Mouse (Mus musculus) splenic B cell, adult 2 months (primary cell): Measurements from ENCODE around the gene Sez6.

ENCODE experiments used
- DNase-seq: peaks from one replicate; pipeline ENCODE4 v3.0.0-alpha.2; 2011; ENCODE audit warnings: low read depth, low spot score
- H3K27me3 ChIP-seq: 2 replicates; pipeline ENCODE4 v1.6.1; 2012; ENCODE audit warnings: mild to moderate bottlenecking, low read length, moderate library complexity, mixed read lengths; ENCODE audit not compliant: control insufficient read depth, poor library complexity, insufficient read depth, severe bottlenecking
- H3K36me3 ChIP-seq: 2 replicates; pipeline ENCODE4 v1.6.1; 2012; ENCODE audit warnings: mild to moderate bottlenecking, low read length, moderate library complexity, mixed read lengths; ENCODE audit not compliant: control insufficient read depth, poor library complexity, insufficient read depth, severe bottlenecking

Gene Sez6

DNA sequence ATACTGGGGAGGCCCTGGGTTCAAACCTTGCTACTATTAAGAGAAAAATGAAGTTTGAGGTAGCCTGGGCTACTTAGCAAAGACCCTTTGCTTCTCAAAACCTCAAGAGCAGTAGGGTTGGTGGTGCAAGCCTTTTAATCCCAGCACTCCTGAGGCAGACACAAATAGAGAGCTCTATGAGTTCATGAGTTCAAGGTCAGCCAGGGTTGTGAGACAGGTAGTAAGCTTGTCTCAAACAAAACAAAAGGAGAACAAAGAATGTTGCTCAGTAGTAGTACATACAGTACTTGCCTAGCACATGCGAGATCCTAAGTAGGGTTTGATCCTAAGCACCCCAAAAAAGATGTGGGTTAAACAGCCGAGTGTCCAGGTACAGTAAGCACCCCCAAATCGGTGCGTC, 13.9 kb upstream of the Sez6 start:
- DNase-seq: no peak
- Histone ChIP-seq H3K27me3 (no peaks in the 10 kb centered on the region), H3K36me3 (no peaks in the 10 kb centered on the region)

DNA sequence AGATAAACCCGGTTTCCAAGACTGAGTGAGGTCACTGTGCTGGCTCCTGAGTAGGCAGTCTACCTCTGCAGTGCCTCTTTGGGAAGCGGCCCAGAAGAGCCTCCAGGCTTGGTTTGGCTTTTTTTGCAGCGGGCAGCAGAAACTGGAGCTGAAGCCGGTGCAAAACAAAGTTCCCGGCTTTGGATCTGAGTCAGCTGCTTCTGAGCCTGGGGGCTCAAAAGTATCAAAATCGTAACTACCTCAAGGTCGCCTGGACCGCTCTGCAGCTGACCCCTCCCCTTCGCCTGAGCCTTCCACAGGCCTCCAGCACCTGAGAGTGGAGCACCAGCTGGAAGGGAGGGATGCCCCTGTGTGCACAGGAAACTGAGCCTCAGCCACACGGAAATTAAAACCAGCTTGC, 13.4 kb upstream of the Sez6 start:
- DNase-seq: no peak
- no peaks in the 10 kb centered on the region for H3K36me3 ChIP-seq

DNA sequence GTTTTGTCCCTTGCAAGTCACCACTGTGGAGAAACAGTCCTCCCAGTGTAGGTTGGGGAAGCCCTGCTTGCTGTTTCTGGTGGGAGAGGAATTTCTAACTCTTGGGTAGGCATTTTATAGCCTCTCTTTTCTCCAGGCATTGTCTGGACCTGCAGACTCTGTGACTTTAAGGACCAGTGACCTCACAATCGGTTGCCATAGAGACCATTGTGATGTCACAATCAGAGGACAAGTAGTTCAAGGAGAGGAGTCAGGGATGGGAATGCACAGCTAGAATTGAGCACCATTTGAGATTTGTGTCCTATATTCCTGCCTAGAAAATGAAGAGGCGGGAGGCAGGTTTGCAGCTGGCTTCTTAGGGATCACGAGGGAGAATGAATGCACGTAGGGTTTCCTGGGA, 7.3 kb upstream of the Sez6 start:
- no peaks in the 10 kb centered on the region; the same call in none of the 2 replicates for H3K27me3 ChIP-seq
- H3K36me3 ChIP-seq: no peaks in the 10 kb centered on the region
- no peak for DNase-seq

More for the DNA sequence above, 13.4 kb upstream of the Sez6 start:
- no peaks in the 10 kb centered on the region for H3K27me3 ChIP-seq

DNA sequence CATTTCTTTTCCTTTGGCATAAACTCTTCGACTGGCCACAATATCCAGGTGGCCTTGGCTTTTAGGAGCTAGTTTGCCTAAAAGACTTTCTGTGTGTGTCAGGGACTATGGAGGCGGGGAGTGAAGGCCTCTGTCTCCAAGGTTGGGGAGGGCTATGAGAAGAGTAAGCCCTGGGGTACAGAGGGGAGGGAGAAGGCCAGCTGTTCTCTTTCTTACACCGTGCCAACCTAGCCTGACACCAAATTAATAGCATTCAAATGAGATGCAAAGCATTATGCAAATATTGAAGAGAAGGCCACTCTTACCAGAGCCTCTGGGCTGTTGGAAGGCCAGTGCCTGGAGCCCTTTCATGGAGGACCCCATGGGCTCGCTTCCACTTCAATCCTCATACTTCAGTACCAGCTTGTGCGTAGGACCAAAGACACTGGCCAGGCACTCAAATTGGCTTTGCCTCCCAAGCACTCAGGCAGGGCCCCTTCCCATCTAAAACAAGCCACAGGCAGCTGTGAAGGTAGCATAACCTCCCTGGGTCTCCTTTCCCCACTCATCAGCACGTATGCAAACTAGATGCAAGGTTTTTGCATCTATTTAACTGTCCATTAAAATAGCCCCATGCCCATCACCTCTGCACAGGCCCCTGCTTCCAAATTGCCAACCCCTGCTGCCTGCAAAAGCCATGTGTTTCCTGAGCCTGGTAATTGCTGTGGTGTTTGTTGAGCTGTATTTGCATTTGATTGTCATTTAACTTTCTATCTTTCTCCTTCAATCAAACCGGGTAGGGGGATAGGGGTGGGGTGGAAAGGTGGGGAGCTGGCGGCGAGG, 4.6 kb upstream of the Sez6 start:
- H3K36me3 ChIP-seq: no peaks in the 10 kb centered on the region
- no peak for DNase-seq
- H3K27me3 ChIP-seq: no peaks in the 10 kb centered on the region; the same call in none of the 2 replicates

DNA sequence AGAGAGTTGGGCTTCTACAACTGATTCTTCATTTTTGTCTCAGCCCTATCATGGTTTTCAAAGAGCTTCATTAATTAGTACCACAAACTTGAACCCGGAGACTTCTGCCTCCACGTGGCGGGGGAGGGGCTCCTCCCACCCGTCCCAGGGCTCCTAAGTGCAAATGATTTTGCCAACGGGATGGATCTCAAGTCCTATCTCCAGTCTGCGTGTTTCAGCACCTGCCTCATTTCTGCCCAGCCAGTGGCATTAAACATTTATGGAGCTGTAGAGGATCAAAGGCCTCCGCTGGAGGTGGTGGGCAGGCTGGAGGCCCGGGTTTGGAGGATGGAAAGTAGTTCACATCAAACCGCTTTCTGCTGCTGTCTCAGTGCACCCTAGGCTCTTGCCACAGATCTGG, 3.9 kb upstream of the Sez6 start:
- no peaks in the 10 kb centered on the region for H3K36me3 ChIP-seq
- DNase-seq: no peak
- no peaks in the 10 kb centered on the region; the same call in none of the 2 replicates for H3K27me3 ChIP-seq

DNA sequence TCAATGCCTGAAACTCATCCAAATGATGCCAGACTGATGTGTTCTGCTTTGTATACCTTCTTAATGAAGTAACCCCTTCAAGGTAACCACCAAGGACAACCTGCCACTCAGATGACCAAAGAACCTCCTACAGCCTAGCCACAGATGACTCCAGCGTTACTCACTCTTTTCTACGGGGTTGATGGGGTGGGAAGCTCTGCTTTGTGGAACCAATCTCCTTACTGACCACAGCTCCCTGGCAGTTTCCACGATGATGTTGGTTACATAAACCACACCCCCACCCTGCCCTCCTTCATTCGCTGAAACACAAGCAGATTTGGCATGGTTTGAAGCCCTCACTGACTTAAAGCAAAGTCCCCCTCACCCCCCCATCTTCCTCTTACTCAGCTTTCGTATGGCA, 2.8 kb upstream of the Sez6 start:
- no peaks in the 10 kb centered on the region for H3K36me3 ChIP-seq
- DNase-seq: no peak

DNA sequence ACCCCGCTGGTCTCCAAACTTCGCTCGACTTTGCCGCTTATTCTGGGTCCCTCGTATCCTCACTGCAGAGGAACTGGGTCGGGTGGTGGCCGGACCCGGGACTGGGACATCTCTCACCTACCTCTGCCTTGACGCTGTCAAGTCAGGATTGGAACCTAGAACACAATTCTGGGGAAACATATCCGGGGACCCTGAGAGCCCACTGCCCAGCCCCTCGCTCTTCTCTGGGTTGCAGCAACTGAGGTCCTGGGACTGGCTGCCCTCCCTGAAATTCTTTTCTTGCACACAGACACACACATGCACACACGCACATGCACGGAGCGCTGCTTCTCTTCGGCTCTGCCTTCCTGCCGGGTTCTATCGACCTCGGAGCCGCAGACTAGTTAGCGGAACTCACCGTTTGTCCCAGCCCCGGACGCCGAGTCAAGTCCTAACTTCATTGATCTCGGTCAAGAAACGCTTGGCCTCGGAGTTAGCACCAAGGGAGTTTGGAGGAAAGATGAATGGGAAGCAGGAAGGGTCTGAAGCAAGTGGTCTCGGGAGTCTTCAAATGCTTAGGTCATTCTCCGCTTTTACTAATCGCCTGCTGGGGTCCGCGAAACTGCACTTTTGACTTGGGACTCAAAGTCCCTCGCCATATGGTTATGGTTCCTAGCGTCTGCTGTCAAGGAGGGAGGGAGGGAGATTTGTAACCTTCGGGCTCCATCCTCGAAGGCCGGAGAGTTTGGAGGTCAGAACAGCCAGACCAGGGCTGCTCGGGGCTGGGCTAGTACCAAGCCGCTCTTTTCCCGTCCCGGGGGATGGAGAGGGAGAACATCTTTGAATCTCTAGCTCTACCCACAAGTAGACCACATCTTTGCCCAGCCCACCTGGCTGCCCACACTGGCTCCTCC, 1.2 kb downstream of the Sez6 start:
- peak; percentile 4 for DNase-seq
- H3K36me3 ChIP-seq: no peaks in the 10 kb centered on the region
- H3K27me3 ChIP-seq: peaks cover 4% of the 10 kb centered on the region

More for the DNA sequence above, 2.8 kb upstream of the Sez6 start:
- H3K27me3 ChIP-seq: no peaks in the 10 kb centered on the region; the same call in none of the 2 replicates

DNA sequence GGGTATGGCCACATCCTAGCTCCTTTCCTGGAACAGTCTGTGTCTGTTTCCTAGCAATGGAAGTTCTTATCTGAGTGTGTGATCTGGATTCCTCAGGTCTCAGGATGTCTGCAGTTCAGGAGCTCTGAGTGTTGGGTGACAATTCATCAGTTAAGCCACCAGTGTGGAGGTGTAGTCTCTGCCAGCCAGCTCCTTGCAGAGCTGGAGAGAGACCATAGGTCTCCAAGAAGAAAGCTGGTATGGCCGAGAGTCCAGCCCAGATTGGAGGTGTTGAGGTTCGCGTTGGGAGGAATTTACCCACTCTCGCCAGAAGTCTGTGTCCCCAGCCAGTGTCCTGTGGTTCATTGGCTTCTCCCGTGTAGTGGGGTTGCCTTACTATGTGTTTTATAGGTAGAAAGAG, 2.0 kb downstream of the Sez6 start:
- Histone ChIP-seq H3K36me3 (no peaks in the 10 kb centered on the region), H3K27me3 (peaks cover 4% of the 10 kb centered on the region)
- no peak for DNase-seq

DNA sequence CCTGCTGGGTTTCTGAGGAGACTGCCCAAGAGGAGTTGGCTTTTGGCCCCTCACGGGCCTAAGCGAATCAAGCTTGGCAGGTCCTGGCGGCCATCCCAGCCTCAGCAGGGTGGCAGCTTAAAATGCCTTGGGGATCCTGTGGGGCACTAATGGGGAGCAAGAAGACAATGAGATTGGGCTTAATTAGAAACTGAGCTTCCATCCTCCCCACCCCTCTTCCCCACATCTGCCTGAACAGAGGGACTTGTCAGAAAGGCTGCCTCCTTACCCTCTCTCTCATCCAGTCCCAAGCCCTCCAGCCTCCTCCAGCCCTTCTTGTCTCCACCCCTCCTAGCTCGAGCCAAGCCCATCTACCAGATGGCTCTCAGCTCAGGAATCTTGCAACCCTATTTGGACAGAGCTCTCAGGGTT, 3.5 kb downstream of the Sez6 start:
- H3K36me3 ChIP-seq: no peaks in the 10 kb centered on the region
- no peak for DNase-seq
- H3K27me3 ChIP-seq: peaks cover 4% of the 10 kb centered on the region

DNA sequence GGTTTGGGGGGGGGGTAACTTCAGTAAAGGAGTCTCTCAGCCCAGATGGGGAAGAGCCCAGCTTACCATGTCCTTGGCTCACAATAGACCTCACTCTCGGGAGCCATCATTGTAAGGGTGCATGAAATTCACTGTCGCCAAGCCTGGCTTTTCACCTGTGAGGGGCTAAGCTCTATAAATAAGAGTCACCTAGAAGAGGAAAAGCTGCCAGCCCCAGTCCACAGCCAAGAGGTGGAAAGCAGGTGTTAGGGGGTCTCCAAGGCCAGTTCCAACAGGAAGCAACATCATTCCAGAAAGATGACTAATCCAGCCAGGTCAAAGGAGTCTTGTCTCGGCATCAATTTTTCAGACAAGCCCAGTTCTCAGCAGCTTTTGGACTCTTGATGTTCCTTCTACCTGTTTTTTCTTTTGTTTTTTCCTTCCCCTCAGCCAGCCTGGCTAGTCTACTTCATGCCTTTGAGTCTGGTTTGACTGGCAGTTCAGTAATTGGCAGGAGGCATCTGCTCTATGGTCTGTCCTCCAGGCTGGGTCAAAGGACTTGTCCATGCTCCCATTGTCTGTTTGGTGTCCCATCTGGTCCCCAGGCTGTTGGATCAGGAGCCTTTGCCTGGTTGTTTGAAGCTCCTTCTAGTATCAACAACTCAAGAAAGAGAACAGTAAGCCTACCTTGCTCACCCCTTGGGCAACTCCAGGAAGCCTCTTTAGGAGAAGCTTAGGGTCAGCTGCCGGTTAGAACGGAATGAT, 4.1 kb downstream of the Sez6 start:
- no peak for DNase-seq
- H3K27me3 ChIP-seq: peaks cover 4% of the 10 kb centered on the region
- no peaks in the 10 kb centered on the region for H3K36me3 ChIP-seq

DNA sequence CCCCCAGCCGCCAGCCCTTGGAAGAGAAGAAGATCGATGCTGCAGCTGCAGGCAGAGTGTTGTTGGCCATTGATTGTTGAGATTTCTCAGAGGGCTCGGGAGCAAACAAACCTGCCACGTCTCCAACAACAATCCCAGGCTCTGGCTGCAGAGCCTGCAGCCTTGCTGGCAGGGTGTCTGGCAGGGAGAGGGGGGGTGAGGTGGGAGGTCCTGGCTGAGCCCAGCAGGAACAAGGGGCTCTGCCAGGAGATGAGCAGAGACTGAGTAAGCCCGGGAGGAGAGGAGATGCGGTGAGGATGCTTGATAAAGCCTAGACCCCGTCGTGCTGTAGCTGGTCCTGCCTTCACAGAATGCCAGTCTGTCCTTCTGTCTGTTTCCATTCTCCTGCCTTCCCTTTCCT, 6.2 kb downstream of the Sez6 start:
- Histone ChIP-seq H3K36me3 (no peaks in the 10 kb centered on the region), H3K27me3 (peaks cover 4% of the 10 kb centered on the region; the same call in 1 of the 2 replicates)
- no peak for DNase-seq

DNA sequence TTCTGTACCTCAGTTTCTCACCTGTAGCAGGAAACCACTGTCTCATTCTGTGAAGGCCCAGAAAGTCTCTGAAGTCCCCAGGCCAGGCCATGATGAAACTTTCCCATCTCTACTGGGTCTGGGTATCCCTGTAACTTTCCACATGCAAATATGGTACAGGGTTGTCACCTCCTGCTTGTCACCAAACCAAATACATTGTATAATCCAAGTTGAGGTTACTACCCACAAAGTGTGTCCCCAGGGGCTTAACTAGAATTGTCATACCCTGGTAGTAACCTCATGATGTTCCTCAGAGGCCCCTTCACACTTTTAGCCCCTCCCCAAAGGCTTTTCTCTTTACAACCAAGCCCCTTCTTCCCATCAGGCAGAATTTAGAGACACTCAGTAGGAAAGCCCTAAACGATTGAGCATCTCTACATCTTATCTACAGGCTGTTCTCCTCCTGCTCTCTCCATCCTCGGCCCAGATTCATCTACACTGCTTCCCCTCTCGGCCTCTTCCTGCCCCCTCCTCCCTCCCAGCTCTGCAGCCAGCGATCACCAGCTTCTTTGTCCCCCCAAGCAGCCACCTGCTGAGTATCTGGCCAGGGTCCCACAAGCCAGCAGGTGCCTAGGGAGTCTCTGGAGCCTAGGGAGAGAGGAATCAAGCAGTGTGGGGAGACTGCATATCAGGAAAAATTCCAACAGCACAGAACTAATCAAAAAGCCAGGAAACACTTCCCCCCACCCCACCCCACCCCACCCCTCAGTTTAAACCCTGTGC, 7.2 kb downstream of the Sez6 start:
- no peak for DNase-seq
- Histone ChIP-seq H3K36me3 (no peaks in the 10 kb centered on the region), H3K27me3 (peaks cover 4% of the 10 kb centered on the region; the same call in 1 of the 2 replicates)

DNA sequence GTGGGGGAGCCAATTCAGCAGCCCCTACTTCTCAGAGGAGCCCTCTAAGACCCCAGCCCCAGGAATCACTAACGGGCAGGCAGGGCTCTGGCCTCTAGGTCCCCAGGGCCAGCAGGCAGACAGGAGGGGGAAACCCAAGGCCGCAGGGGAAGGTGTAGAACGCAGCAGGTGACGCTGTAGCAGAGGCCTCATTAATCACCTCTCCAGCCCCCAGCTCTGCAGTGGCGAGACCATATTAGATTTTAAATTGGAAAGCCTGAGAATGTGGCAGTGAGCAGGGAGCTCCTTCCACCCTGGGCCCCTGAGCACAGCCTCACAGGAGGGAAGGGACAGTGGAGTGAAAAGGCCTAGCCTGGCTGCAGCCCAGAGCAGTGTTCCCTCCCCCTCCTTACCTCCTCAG, 11.6 kb downstream of the Sez6 start:
- H3K36me3 ChIP-seq: no peaks in the 10 kb centered on the region
- no peaks in the 10 kb centered on the region; the same call in 1 of the 2 replicates for H3K27me3 ChIP-seq
- DNase-seq: no peak

DNA sequence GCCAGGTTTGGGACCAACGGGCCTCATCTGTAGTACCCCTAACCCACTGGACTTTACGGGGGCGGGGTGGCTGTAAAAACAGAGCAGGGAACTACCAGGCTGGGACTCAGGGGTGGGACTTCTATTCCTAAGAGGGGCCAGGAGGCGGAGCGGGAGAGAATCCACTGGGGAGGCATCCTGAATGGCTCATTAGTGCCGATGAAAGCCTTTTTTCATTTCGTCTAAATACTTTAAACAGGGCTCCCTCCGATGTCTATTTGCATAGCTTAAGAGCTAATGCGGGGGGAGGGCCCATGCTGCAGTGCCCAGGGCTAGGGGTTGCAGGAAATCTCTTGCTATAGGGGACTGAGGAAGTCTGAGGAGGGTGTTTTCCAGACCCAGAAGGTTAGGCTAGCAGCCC, 17.3 kb downstream of the Sez6 start:
- no peak for DNase-seq
- Histone ChIP-seq H3K36me3 (no peaks in the 10 kb centered on the region), H3K27me3 (no peaks in the 10 kb centered on the region)
